Mouse (Mus musculus) myocyte (in vitro differentiated cells): ENCODE measurements around the gene Dhrs13. TPM values are rescaled to one million over a fixed set of nuclear protein-coding genes. Genes with fewer than 3 reads are reported as not detected.

Experiments
- H3K27me3 ChIP-seq: one replicate; pipeline ENCODE4 v1.6.1; 2011; ENCODE audit not compliant: control insufficient read depth, insufficient read depth, insufficient read length
- H3K36me3 ChIP-seq: one replicate; pipeline ENCODE4 v1.6.1; 2011; ENCODE audit not compliant: control insufficient read depth, insufficient read depth
- H3K4me2 ChIP-seq: one replicate; pipeline ENCODE4 v1.6.1; 2011; ENCODE audit warnings: low read depth, control low read depth
- H3K4me3 ChIP-seq: one replicate; pipeline ENCODE4 v1.5.1; 2011; ENCODE audit warnings: mild to moderate bottlenecking, control low read depth, moderate library complexity
- H3K79me2 ChIP-seq: one replicate; pipeline ENCODE4 v1.6.1; 2011; ENCODE audit not compliant: control insufficient read depth, insufficient read depth
- H3ac ChIP-seq: one replicate; pipeline ENCODE4 v1.6.1; 2011; ENCODE audit not compliant: control insufficient read depth, insufficient read length
- CEBPB ChIP-seq: IDR thresholded peaks from 2 replicates; pipeline ENCODE4 v1.6.1; 2011; ENCODE audit warnings: mild to moderate bottlenecking, moderate library complexity; ENCODE audit not compliant: poor library complexity, insufficient read depth, severe bottlenecking
- E2F4 ChIP-seq: IDR thresholded peaks from one replicate; pipeline ENCODE4 v1.6.1; 2011; ENCODE audit warnings: mild to moderate bottlenecking, control low read depth, moderate library complexity; ENCODE audit not compliant: insufficient read depth
- MAX ChIP-seq: IDR thresholded peaks from one replicate; pipeline ENCODE4 v1.6.1; 2011; ENCODE audit warnings: low read depth, mild to moderate bottlenecking, control low read depth
- MYOD1 ChIP-seq, 3 experiments: IDR thresholded peaks; one replicate each; pipeline ENCODE4 v1.6.1; 2011; ENCODE audit warnings: control low read depth in 2 of 3, low read depth in 2 of 3, mild to moderate bottlenecking in 2 of 3, moderate library complexity in 1 of 3; ENCODE audit not compliant: insufficient read length in 2 of 3, control insufficient read depth in 1 of 3
- MYOG ChIP-seq, 3 experiments: IDR thresholded peaks; one replicate each; pipeline ENCODE4 v1.6.1; 2011; ENCODE audit warnings: control low read depth in 2 of 3, low read depth in 2 of 3, mild to moderate bottlenecking in 2 of 3; ENCODE audit not compliant: insufficient read length in 2 of 3, control insufficient read depth in 1 of 3, insufficient read depth in 1 of 3
- POLR2A ChIP-seq: IDR thresholded peaks from one replicate; pipeline ENCODE4 v1.6.1; 2011; ENCODE audit warnings: low read depth, mild to moderate bottlenecking, control low read depth, moderate library complexity; ENCODE audit not compliant: insufficient read length
- POLR2AphosphoS2 ChIP-seq: IDR thresholded peaks from one replicate; pipeline ENCODE4 v1.6.1; 2011; ENCODE audit warnings: low read depth, control low read depth; ENCODE audit not compliant: insufficient read length
- REST ChIP-seq: IDR thresholded peaks from one replicate; pipeline ENCODE4 v1.6.1; 2011; ENCODE audit warnings: mild to moderate bottlenecking, control low read depth, moderate library complexity; ENCODE audit not compliant: insufficient read depth, insufficient read length
- SRF ChIP-seq: IDR thresholded peaks from one replicate; pipeline ENCODE4 v1.6.1; 2011; ENCODE audit warnings: low read depth; ENCODE audit not compliant: control insufficient read depth, insufficient read length
- TCF12 ChIP-seq: IDR thresholded peaks from one replicate; pipeline ENCODE4 v1.6.1; 2011; ENCODE audit warnings: mild to moderate bottlenecking, control low read depth; ENCODE audit not compliant: poor library complexity, insufficient read depth, severe bottlenecking
- TCF3 ChIP-seq: IDR thresholded peaks from one replicate; pipeline ENCODE4 v1.6.1; 2011; ENCODE audit warnings: low read depth, control low read depth; ENCODE audit not compliant: insufficient read length
- USF1 ChIP-seq: IDR thresholded peaks from one replicate; pipeline ENCODE4 v1.6.1; 2011; ENCODE audit warnings: low read depth, mild to moderate bottlenecking, control low read depth, moderate library complexity
- polyA plus RNA-seq: library from polyadenylated mRNA; unstranded; fragments of >200 nt; fragmentation: generic; extraction: Trizol; gene quantifications from one replicate; pipeline ENCODE4 v1.2.1, GENCODE M21; 2012; ENCODE audit warnings: missing spikeins

Dhrs13 gene
- polyA plus RNA-seq, 1 experiment = 10.0 TPM

- TF ChIP-seq TCF3 (no peak), POLR2AphosphoS2 (no peak), SRF (no peak), REST (no peak), MYOG (IDR thresholded peaks at IDR 0.05; ENCODE audit: control insufficient read depth in 1 of 3, insufficient read depth in 1 of 3, insufficient read length in 2 of 3, low read depth in 2 of 3) (no peak), POLR2A (no peak), USF1 (no peak), MYOD1 (IDR thresholded peaks at IDR 0.05; ENCODE audit: control insufficient read depth in 1 of 3, insufficient read length in 2 of 3, low read depth in 2 of 3) (no peak), MAX (no peak), CEBPB (no peak)
- H3K27me3 ChIP-seq = no peaks in the 10 kb centered on the region
- H3K4me2 ChIP-seq = no peak overlapping the region
- H3K79me2 ChIP-seq = no peaks in the 10 kb centered on the region
- no peak overlapping the region for H3ac ChIP-seq
- H3K36me3 ChIP-seq = no peaks in the 10 kb centered on the region
- no peak overlapping the region for H3K4me3 ChIP-seq
Observed at GRCm38 (mm10) chr11:78062563-78062962, 30.5 kb downstream of the Dhrs13 start.

DNA sequence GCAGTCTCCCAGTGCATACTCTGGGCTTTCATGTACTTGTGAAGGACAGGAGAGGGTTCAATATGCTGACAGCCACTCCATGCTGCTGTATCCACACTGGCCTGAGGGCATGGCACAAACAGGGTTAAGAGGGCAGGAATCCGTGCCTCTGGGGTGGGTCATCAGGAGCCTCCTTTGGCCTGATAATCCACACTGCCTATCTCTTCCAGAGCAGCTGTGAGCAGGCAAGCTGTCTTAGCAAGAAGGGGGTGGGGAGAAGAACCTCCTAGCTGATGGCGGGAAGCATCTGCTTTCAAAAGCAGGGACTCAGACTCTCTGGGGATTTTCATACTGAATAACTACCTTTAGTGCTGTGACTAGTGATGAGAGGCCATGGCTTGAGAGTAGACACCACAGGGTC, 33.8 kb downstream of the Dhrs13 start:
- no peak overlapping the region for H3ac ChIP-seq
- H3K27me3 ChIP-seq = no peaks in the 10 kb centered on the region
- H3K4me3 ChIP-seq = no peak overlapping the region
- H3K4me2 ChIP-seq = no peak overlapping the region
- H3K79me2 ChIP-seq = no peaks in the 10 kb centered on the region
- no peaks in the 10 kb centered on the region for H3K36me3 ChIP-seq
- TF ChIP-seq MAX = no peak
- peak; percentile 11 for TF ChIP-seq SRF
- TF ChIP-seq MYOG (IDR thresholded peaks at IDR 0.05; ENCODE audit: control insufficient read depth in 1 of 3, insufficient read depth in 1 of 3, insufficient read length in 2 of 3, low read depth in 2 of 3) = peak in 2 of 3 experiments; percentile 34 to 80
- peak; percentile 9 for TF ChIP-seq E2F4
- no peak for TF ChIP-seq POLR2AphosphoS2
- TF ChIP-seq MYOD1 (IDR thresholded peaks at IDR 0.05; ENCODE audit: control insufficient read depth in 1 of 3, insufficient read length in 2 of 3, low read depth in 2 of 3) = peak in 1 of 3 experiments; percentile 57
- TF ChIP-seq TCF3 = no peak
- no peak for TF ChIP-seq POLR2A

DNA sequence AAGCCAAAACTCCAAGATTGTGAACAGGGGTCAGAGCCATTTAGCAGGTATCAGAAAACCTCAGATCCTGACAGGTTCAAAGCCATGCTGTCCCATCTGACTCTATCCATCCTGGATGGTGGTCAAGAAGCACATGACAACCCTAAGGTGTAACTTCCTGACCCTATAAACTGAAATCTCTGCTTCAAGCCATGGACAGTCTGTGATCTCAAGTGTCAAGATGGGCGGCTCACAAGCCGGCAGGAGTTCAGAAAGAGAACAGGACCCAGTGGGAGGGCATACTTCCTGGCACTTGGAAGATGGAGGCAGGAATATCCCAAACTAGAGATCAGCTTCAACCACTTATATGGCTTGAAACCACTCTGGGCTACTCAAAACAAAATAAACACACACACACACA, 34.6 kb downstream of the Dhrs13 start:
- Histone ChIP-seq H3K4me2 (no peak overlapping the region), H3K79me2 (no peaks in the 10 kb centered on the region)
- no peak for TF ChIP-seq USF1
- TF ChIP-seq REST = no peak
- no peak for TF ChIP-seq CEBPB
- no peak for TF ChIP-seq POLR2A
- TF ChIP-seq TCF3 = no peak
- TF ChIP-seq TCF12 = no peak
- no peak for TF ChIP-seq MYOD1 (IDR thresholded peaks at IDR 0.05; ENCODE audit: control insufficient read depth in 1 of 3, insufficient read length in 2 of 3, low read depth in 2 of 3)
- no peak for TF ChIP-seq POLR2AphosphoS2
- no peak for TF ChIP-seq MAX
- TF ChIP-seq SRF = no peak
- no peak for TF ChIP-seq MYOG (IDR thresholded peaks at IDR 0.05; ENCODE audit: control insufficient read depth in 1 of 3, insufficient read depth in 1 of 3, insufficient read length in 2 of 3, low read depth in 2 of 3)
- TF ChIP-seq E2F4 = no peak

GRCm38 (mm10) chr11:78067566-78067965, 35.5 kb downstream of the Dhrs13 start:
- no peaks in the 10 kb centered on the region for H3K27me3 ChIP-seq
- TF ChIP-seq USF1 (peak; percentile 27), TCF12 (no peak), SRF (peak; percentile 10), MYOG (IDR thresholded peaks at IDR 0.05; ENCODE audit: control insufficient read depth in 1 of 3, insufficient read depth in 1 of 3, insufficient read length in 2 of 3, low read depth in 2 of 3) (peak in 2 of 3 experiments; percentile 73), CEBPB (no peak), POLR2A (no peak), MYOD1 (IDR thresholded peaks at IDR 0.05; ENCODE audit: control insufficient read depth in 1 of 3, insufficient read length in 2 of 3, low read depth in 2 of 3) (peak; percentile 10 to 77 (median 57)), REST (no peak), POLR2AphosphoS2 (no peak), E2F4 (no peak), MAX (no peak), TCF3 (no peak)

More for the DNA sequence above, 34.6 kb downstream of the Dhrs13 start:
- Histone ChIP-seq H3K27me3 (no peaks in the 10 kb centered on the region), H3ac (no peak overlapping the region), H3K4me3 (no peak overlapping the region), H3K36me3 (no peaks in the 10 kb centered on the region)

GRCm38 (mm10) chr11:78069130-78069529, 37.0 kb downstream of the Dhrs13 start:
- no peak for TF ChIP-seq POLR2AphosphoS2
- Histone ChIP-seq H3K4me2 (no peak overlapping the region), H3K79me2 (no peaks in the 10 kb centered on the region), H3K4me3 (no peak overlapping the region), H3ac (no peak overlapping the region), H3K36me3 (peaks cover 6% of the 10 kb centered on the region), H3K27me3 (no peaks in the 10 kb centered on the region)

More at GRCm38 (mm10) chr11:78067566-78067965, 35.5 kb downstream of the Dhrs13 start:
- Histone ChIP-seq H3K36me3 (peaks cover 4% of the 10 kb centered on the region), H3K4me3 (no peak overlapping the region), H3ac (no peak overlapping the region), H3K4me2 (no peak overlapping the region), H3K79me2 (no peaks in the 10 kb centered on the region)
